Mouse (Mus musculus): ENCODE results near the gene 4930578G10Rik. TPM values are rescaled to one million over a fixed set of nuclear protein-coding genes. Genes with fewer than 3 reads are reported as not detected.
"Not testable (repeated sequence)": the region's sequence is repeated elsewhere in the genome, so short reads cannot be mapped to it uniquely, and the experiment has no call there.

Gene 4930578G10Rik
- not detected for polyA plus RNA-seq (2017; shearing (Covaris generic))

- ATAC-seq = not testable (repeated sequence)
Observed at GRCm38 (mm10) chr4:42735245-42735644, at the start of gene 4930578G10Rik. 4930578G10Rik (plus strand) TSS chr4:42735545.

GRCm38 (mm10) chr4:42756477-42756876, 21.1 kb downstream of the 4930578G10Rik start, which contains the start of gene Ccl19:
Ccl19 (minus strand) TSS chr4:42756577.
- ATAC-seq = not testable (repeated sequence)

GRCm38 (mm10) chr4:42773893-42774292, 38.5 kb downstream of the 4930578G10Rik start, which contains the start of gene Ccl21a:
Ccl21a (minus strand) TSS chr4:42773993.
- not testable (repeated sequence) for ATAC-seq

GRCm38 (mm10) chr4:42853788-42854187, 118.4 kb downstream of the 4930578G10Rik start, which contains the start of gene Fam205a1:
Fam205a1 (minus strand) TSS chr4:42853888.
- ATAC-seq = not testable (repeated sequence)

- not testable (repeated sequence) for ATAC-seq
Observed at GRCm38 (mm10) chr4:42856671-42857070, 121.3 kb downstream of the 4930578G10Rik start, which contains the start of gene Gm12394. Gm12394 (minus strand) TSS chr4:42856771.

GRCm38 (mm10) chr4:42860483-42860882, 125.1 kb downstream of the 4930578G10Rik start:
- not testable (repeated sequence) for ATAC-seq

- ATAC-seq = not testable (repeated sequence)
Observed at GRCm38 (mm10) chr4:42863487-42863886, 128.1 kb downstream of the 4930578G10Rik start.

- ATAC-seq = no peak
Observed at GRCm38 (mm10) chr4:42867390-42867789, 132.0 kb downstream of the 4930578G10Rik start.

- no peak for ATAC-seq
Observed at GRCm38 (mm10) chr4:42868193-42868592, 132.8 kb downstream of the 4930578G10Rik start.

- ATAC-seq = no peak
Observed at GRCm38 (mm10) chr4:42870748-42871147, 135.4 kb downstream of the 4930578G10Rik start.

- ATAC-seq = no peak
Observed at GRCm38 (mm10) chr4:42872151-42872550, 136.8 kb downstream of the 4930578G10Rik start.

GRCm38 (mm10) chr4:42872746-42873435, 137.5 kb downstream of the 4930578G10Rik start:
- ATAC-seq = no peak

- no peak for ATAC-seq
Observed at GRCm38 (mm10) chr4:42874134-42874533, 138.8 kb downstream of the 4930578G10Rik start, which contains the start of gene Fam205c. Fam205c (minus strand) TSS chr4:42874234.

- ATAC-seq = peak; percentile 72
Observed at GRCm38 (mm10) chr4:42876586-42877291, 141.4 kb downstream of the 4930578G10Rik start.

- no peak for ATAC-seq
Observed at GRCm38 (mm10) chr4:42877657-42878056, 142.3 kb downstream of the 4930578G10Rik start.

- ATAC-seq = no peak
Observed at GRCm38 (mm10) chr4:42879829-42880676, 144.7 kb downstream of the 4930578G10Rik start.

GRCm38 (mm10) chr4:42880677-42880948, 145.3 kb downstream of the 4930578G10Rik start:
- no peak for ATAC-seq

- no peak for ATAC-seq
Observed at GRCm38 (mm10) chr4:42886926-42887325, 151.6 kb downstream of the 4930578G10Rik start.

GRCm38 (mm10) chr4:42888806-42889205, 153.5 kb downstream of the 4930578G10Rik start:
- ATAC-seq = no peak

- ATAC-seq = no peak
Observed at GRCm38 (mm10) chr4:42891176-42891575, 155.8 kb downstream of the 4930578G10Rik start.

- ATAC-seq = no peak
Observed at GRCm38 (mm10) chr4:42895118-42895517, 159.8 kb downstream of the 4930578G10Rik start.

All from CD4-positive, CD25-positive, alpha-beta regulatory T cell, adult 4 months (primary cell).